Mouse (Mus musculus) spleen, postnatal 0 days (tissue): Measurements from ENCODE around the gene Cd40lg. TPM values are rescaled to one million over a fixed set of nuclear protein-coding genes. Genes with fewer than 3 reads are reported as not detected.

Source experiments
- polyA plus RNA-seq: library from polyadenylated mRNA; unstranded; fragments of >200 nt; fragmentation: Nextera tagmentation; extraction: Ambion mirVana; gene quantifications from 2 replicates; pipeline ENCODE4 v1.2.1, GENCODE M21; 2015

Gene Cd40lg
- not detected in 2 replicates for polyA plus RNA-seq

DNA sequence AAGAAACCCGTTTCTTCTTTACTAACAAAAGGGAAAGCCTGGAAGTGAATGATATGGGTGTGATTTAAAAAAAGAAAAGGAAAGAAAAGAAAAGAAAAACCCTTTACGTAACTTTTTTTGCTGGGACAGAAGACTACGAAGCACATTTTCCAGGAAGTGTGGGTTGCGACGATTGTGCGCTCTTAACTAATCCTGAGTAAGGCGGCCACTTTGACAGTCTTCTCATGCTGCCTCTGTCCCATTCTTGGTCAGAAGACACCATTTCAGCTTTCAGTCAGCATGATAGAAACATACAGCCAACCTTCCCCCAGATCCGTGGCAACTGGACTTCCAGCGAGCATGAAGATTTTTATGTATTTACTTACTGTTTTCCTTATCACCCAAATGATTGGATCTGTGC lies at the start of gene Cd40lg:
Gene Cd40lg, plus strand, starts transcription at position 268 of the 400 bp plus-strand sequence.

Other genes with a start within 250 kb of the Cd40lg start
- gene Brs3, start 169.1 kb upstream of the Cd40lg start, polyA plus RNA-seq: not detected in 2 replicates
- 35.4 and 41.4 TPM in 2 replicates for gene Htatsf1, start 158.6 kb upstream of the Cd40lg start, polyA plus RNA-seq
- not detected in 2 replicates for gene Vgll1, start 124.0 kb upstream of the Cd40lg start, polyA plus RNA-seq
- 7.7 and 11.7 TPM in 2 replicates for gene Arhgef6, start 126.6 kb downstream of the Cd40lg start, polyA plus RNA-seq
- gene Rbmx, start 180.9 kb downstream of the Cd40lg start, polyA plus RNA-seq: 31.9 and 35.7 TPM in 2 replicates
- 0.07 TPM in 1 of 2 replicates, not detected in the other for gene Gm364, start 197.0 kb downstream of the Cd40lg start, polyA plus RNA-seq